ENCODE assay signal across 8 mouse cellular contexts in genomic region chr1:92906779-92907631, GRCm38 (mm10). TPM values are rescaled to one million over a fixed set of nuclear protein-coding genes. Genes with fewer than 3 reads are reported as not detected.
DNase-seq lines count a peak whose midpoint lies in the region; ATAC-seq lines count a peak whose summit lies in the region.

Gene Dusp28, plus strand, starts transcription at chr1:92906981.

- peak; percentile 90 for ATAC-seq in hindbrain, embryonic 12.5 days (ENCODE audit: low FRiP score)

- DNase-seq in R1 (ENCODE audit: low read depth, low spot score): peak; percentile 92
- peak; percentile 90 for DNase-seq in cerebellum, postnatal 14 days
- peak; percentile 68 to 78 for DNase-seq in frontal cortex, postnatal 14 days (ENCODE audit: low spot score in 2 of 2)
- peak; percentile 77 to 80 for DNase-seq in layer of hippocampus, postnatal 14 days (ENCODE audit: low spot score in 2 of 2)
- peak; percentile 90 for DNase-seq in lung, postnatal 14 days
- DNase-seq in retina, adult 2 months (ENCODE audit: low read depth, low spot score): peak; percentile 77
- DNase-seq in thymus, postnatal 25 days: peak; percentile 82

- peaks cover 37% of the 10 kb centered on the region for H3K4me1 ChIP-seq in hindbrain, embryonic 12.5 days

- H3K4me2 ChIP-seq in hindbrain, embryonic 12.5 days (replicated peaks): peak within 1 kb of the TSS; percentile 85

- H3K9ac ChIP-seq in hindbrain, embryonic 12.5 days: peak within 1 kb of the TSS; percentile 78

- peaks cover 5% of the 10 kb centered on the region; the same call in 1 of the 2 replicates for H3K27me3 ChIP-seq in hindbrain, embryonic 12.5 days

- under 1% methylated on average over 81 of the region's 81 CpGs for WGBS in hindbrain, embryonic 12.5 days

- H3K27ac ChIP-seq in hindbrain, embryonic 12.5 days: peak within 1 kb of the TSS; percentile 88

- H3K9me3 ChIP-seq in hindbrain, embryonic 12.5 days (replicated peaks): no peaks in the 10 kb centered on the region

- peak within 1 kb of the TSS; percentile 85 for H3K4me3 ChIP-seq in hindbrain, embryonic 12.5 days

- no peaks in the 10 kb centered on the region for H3K36me3 ChIP-seq in hindbrain, embryonic 12.5 days

RNA-seq across cellular contexts. Expression of gene Dusp28, which starts in this region (rescaled TPM):
- 11.9 and 12.9 TPM in 2 replicates for polyA plus RNA-seq in hindbrain, embryonic 12.5 days (2016; fragmentation: Nextera tagmentation; extraction: Ambion mirVana)
- 1 to 10 TPM; 8.1 to 9.6 TPM for total RNA-seq in layer of hippocampus, postnatal 14 days (2021)

Comparison
In these comparisons a context has a peak if more than half of its experiments do, and no peak if none do; other contexts are left out.
1. Peak in every context shown above with its lines: DNase-seq, ATAC-seq, H3K4me3 ChIP-seq and H3K27ac ChIP-seq.